Mouse (Mus musculus): Measurements from ENCODE around the gene Gng12. TPM values are rescaled to one million over a fixed set of nuclear protein-coding genes. Genes with fewer than 3 reads are reported as not detected.

The Gng12 gene
- total RNA-seq (2014; rRNA removed; ENCODE audit: low replicate concordance) (20.1 and 30.6 TPM in 2 replicates), polyA plus RNA-seq (2015; fragmentation: Nextera tagmentation; extraction: Ambion mirVana) (41.0 and 44.8 TPM in 2 replicates)

GRCm38 (mm10) chr6:66896119-66896920 is at the start of gene Gng12:
Gene Gng12, plus strand, starts transcription at chr6:66896397.
- no peaks in the 10 kb centered on the region for H3K9me3 ChIP-seq (replicated peaks; ENCODE audit: control insufficient read depth, low read length)
- H3K36me3 ChIP-seq (replicated peaks; ENCODE audit: control insufficient read depth, insufficient read depth, low read length) = no peaks in the 10 kb centered on the region
- H3K4me1 ChIP-seq (ENCODE audit: control insufficient read depth, insufficient read depth) = peaks cover 9% of the 10 kb centered on the region
- peak within 1 kb of the TSS; percentile 71 for H3K4me2 ChIP-seq (ENCODE audit: low read depth, low read length)
- H3K27ac ChIP-seq (ENCODE audit: low read depth) = peak within 1 kb of the TSS; percentile 79
- under 1% methylated on average over 58 of the region's 98 CpGs for WGBS
- no peak for TF ChIP-seq EP300 (IDR thresholded peaks at IDR 0.05; ENCODE audit: low read depth)
- H3K9ac ChIP-seq (replicated peaks; ENCODE audit: low read depth, low read length) = peak within 1 kb of the TSS; percentile 68
- H3K27me3 ChIP-seq (ENCODE audit: control insufficient read depth, insufficient read depth, low read length) = no peaks in the 10 kb centered on the region
- DNase-seq (ENCODE audit: low spot score) (peak; percentile 59), ATAC-seq (ENCODE audit: insufficient read depth, low read depth) (peak; percentile 94)
- peak within 1 kb of the TSS; percentile 72 for H3K4me3 ChIP-seq (ENCODE audit: low read depth, low read length)

- no peak overlapping the region for H3K4me2 ChIP-seq (ENCODE audit: low read depth, low read length)
- H3K27ac ChIP-seq (ENCODE audit: low read depth) = no peak overlapping the region
- H3K9ac ChIP-seq (replicated peaks; ENCODE audit: low read depth, low read length) = no peak overlapping the region
- no peaks in the 10 kb centered on the region for H3K4me1 ChIP-seq (ENCODE audit: control insufficient read depth, insufficient read depth)
- H3K36me3 ChIP-seq (replicated peaks; ENCODE audit: control insufficient read depth, insufficient read depth, low read length) = no peaks in the 10 kb centered on the region
- H3K27me3 ChIP-seq (ENCODE audit: control insufficient read depth, insufficient read depth, low read length) = no peaks in the 10 kb centered on the region
- 16% methylated on average over 4 of the region's 4 CpGs for WGBS
- ATAC-seq (ENCODE audit: insufficient read depth, low read depth) = no peak
- TF ChIP-seq CTCF (IDR thresholded peaks at IDR 0.05; ENCODE audit: low read depth) = no peak
- no peak for TF ChIP-seq EP300 (IDR thresholded peaks at IDR 0.05; ENCODE audit: low read depth)
- H3K4me3 ChIP-seq (ENCODE audit: low read depth, low read length) = no peak overlapping the region
- DNase-seq (ENCODE audit: low spot score) = no peak
- no peaks in the 10 kb centered on the region for H3K9me3 ChIP-seq (replicated peaks; ENCODE audit: control insufficient read depth, low read length)
Observed at GRCm38 (mm10) chr6:66848936-66849335, 47.3 kb upstream of the Gng12 start.

GRCm38 (mm10) chr6:66856236-66856635 is 40.0 kb upstream of the Gng12 start:
- H3K36me3 ChIP-seq (replicated peaks; ENCODE audit: control insufficient read depth, insufficient read depth, low read length) = no peaks in the 10 kb centered on the region
- H3K4me1 ChIP-seq (ENCODE audit: control insufficient read depth, insufficient read depth) = no peaks in the 10 kb centered on the region
- no peak for TF ChIP-seq EP300 (IDR thresholded peaks at IDR 0.05; ENCODE audit: low read depth)
- TF ChIP-seq CTCF (IDR thresholded peaks at IDR 0.05; ENCODE audit: low read depth) = no peak
- H3K9ac ChIP-seq (replicated peaks; ENCODE audit: low read depth, low read length) = no peak overlapping the region
- no peak overlapping the region for H3K4me3 ChIP-seq (ENCODE audit: low read depth, low read length)
- no peak overlapping the region for H3K27ac ChIP-seq (ENCODE audit: low read depth)
- ATAC-seq (ENCODE audit: insufficient read depth, low read depth) (no peak), DNase-seq (ENCODE audit: low spot score) (no peak)
- no peaks in the 10 kb centered on the region for H3K27me3 ChIP-seq (ENCODE audit: control insufficient read depth, insufficient read depth, low read length)
- H3K4me2 ChIP-seq (ENCODE audit: low read depth, low read length) = no peak overlapping the region
- H3K9me3 ChIP-seq (replicated peaks; ENCODE audit: control insufficient read depth, low read length) = no peaks in the 10 kb centered on the region

DNA sequence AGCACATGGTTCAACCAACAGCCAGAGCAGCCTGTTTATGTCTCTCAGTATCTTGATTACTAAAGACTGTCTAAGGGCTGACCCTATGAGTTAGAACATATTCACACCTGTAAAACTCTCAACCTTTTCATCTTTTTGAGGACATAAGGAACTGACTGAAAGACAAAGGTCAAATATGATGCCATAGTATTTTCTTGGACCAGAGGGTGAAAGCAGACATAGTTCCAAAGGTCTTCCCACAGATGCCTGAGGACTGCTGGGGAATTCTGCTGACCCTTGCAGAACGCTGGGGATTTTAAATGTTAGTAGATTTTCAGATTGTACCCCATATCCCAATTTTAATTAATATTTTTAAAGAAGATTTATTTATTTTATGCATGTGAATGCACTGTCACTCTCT is 37.8 kb upstream of the Gng12 start:
- no peaks in the 10 kb centered on the region for H3K9me3 ChIP-seq (replicated peaks; ENCODE audit: control insufficient read depth, low read length)
- H3K27me3 ChIP-seq (ENCODE audit: control insufficient read depth, insufficient read depth, low read length) = no peaks in the 10 kb centered on the region
- no peaks in the 10 kb centered on the region for H3K36me3 ChIP-seq (replicated peaks; ENCODE audit: control insufficient read depth, insufficient read depth, low read length)
- H3K27ac ChIP-seq (ENCODE audit: low read depth) = no peak overlapping the region
- TF ChIP-seq CTCF (IDR thresholded peaks at IDR 0.05; ENCODE audit: low read depth) (no peak), EP300 (IDR thresholded peaks at IDR 0.05; ENCODE audit: low read depth) (no peak)
- H3K4me2 ChIP-seq (ENCODE audit: low read depth, low read length) = no peak overlapping the region
- H3K4me3 ChIP-seq (ENCODE audit: low read depth, low read length) = no peak overlapping the region
- H3K9ac ChIP-seq (replicated peaks; ENCODE audit: low read depth, low read length) = no peak overlapping the region
- no peaks in the 10 kb centered on the region for H3K4me1 ChIP-seq (ENCODE audit: control insufficient read depth, insufficient read depth)
- no peak for DNase-seq (ENCODE audit: low spot score)
- ATAC-seq (ENCODE audit: insufficient read depth, low read depth) = no peak
- WGBS = 81% methylated on average over 1 of the region's 1 CpGs

DNA sequence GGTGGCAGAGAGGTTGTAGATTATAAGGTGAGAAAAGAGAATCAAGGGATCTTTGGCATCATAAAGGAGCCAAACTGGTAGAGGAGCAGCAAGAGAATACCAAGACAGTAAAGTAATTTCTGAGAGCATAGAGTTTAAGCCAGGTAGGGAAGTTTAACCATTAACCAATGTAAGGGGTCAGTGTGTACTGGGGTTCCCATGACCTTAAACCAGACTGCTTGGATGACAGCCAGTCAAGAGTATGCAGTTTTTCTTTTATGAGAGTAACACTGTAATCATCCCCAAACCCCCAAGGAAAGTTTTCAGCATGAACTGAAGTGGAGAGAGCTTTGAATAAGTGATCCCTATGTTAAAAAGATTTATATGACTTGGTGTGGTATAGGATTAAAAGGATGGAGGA is 36.8 kb upstream of the Gng12 start:
- H3K27me3 ChIP-seq (ENCODE audit: control insufficient read depth, insufficient read depth, low read length) = no peaks in the 10 kb centered on the region
- no peaks in the 10 kb centered on the region for H3K36me3 ChIP-seq (replicated peaks; ENCODE audit: control insufficient read depth, insufficient read depth, low read length)
- TF ChIP-seq CTCF (IDR thresholded peaks at IDR 0.05; ENCODE audit: low read depth) (no peak), EP300 (IDR thresholded peaks at IDR 0.05; ENCODE audit: low read depth) (no peak)
- H3K9me3 ChIP-seq (replicated peaks; ENCODE audit: control insufficient read depth, low read length) = no peaks in the 10 kb centered on the region
- H3K9ac ChIP-seq (replicated peaks; ENCODE audit: low read depth, low read length) = no peak overlapping the region
- no peak overlapping the region for H3K4me3 ChIP-seq (ENCODE audit: low read depth, low read length)
- ATAC-seq (ENCODE audit: insufficient read depth, low read depth) = no peak
- no peak overlapping the region for H3K27ac ChIP-seq (ENCODE audit: low read depth)
- no peaks in the 10 kb centered on the region for H3K4me1 ChIP-seq (ENCODE audit: control insufficient read depth, insufficient read depth)
- no peak for DNase-seq (ENCODE audit: low spot score)
- H3K4me2 ChIP-seq (ENCODE audit: low read depth, low read length) = no peak overlapping the region

- TF ChIP-seq CTCF (IDR thresholded peaks at IDR 0.05; ENCODE audit: low read depth) = no peak
- no peak for TF ChIP-seq EP300 (IDR thresholded peaks at IDR 0.05; ENCODE audit: low read depth)
- H3K27me3 ChIP-seq (ENCODE audit: control insufficient read depth, insufficient read depth, low read length) = no peaks in the 10 kb centered on the region
- no peak overlapping the region for H3K4me3 ChIP-seq (ENCODE audit: low read depth, low read length)
- no peak overlapping the region for H3K9ac ChIP-seq (replicated peaks; ENCODE audit: low read depth, low read length)
- no peaks in the 10 kb centered on the region for H3K4me1 ChIP-seq (ENCODE audit: control insufficient read depth, insufficient read depth)
- H3K9me3 ChIP-seq (replicated peaks; ENCODE audit: control insufficient read depth, low read length) = no peaks in the 10 kb centered on the region
- H3K27ac ChIP-seq (ENCODE audit: low read depth) = no peak overlapping the region
- no peak for ATAC-seq (ENCODE audit: insufficient read depth, low read depth)
- 74% methylated on average over 2 of the region's 2 CpGs for WGBS
- H3K36me3 ChIP-seq (replicated peaks; ENCODE audit: control insufficient read depth, insufficient read depth, low read length) = no peaks in the 10 kb centered on the region
- no peak overlapping the region for H3K4me2 ChIP-seq (ENCODE audit: low read depth, low read length)
- no peak for DNase-seq (ENCODE audit: low spot score)
Observed at GRCm38 (mm10) chr6:66864463-66864862, 31.7 kb upstream of the Gng12 start.

Data from heart, postnatal 0 days (tissue).